Mouse (Mus musculus): Measurements from ENCODE around the gene Gm42417.

The Gm42417 gene

GRCm38 (mm10) chr1:36519626-36520025 lies 19.6 kb downstream of the Gm42417 start:
- DNase-seq (ENCODE audit: low spot score), result no peak

DNA sequence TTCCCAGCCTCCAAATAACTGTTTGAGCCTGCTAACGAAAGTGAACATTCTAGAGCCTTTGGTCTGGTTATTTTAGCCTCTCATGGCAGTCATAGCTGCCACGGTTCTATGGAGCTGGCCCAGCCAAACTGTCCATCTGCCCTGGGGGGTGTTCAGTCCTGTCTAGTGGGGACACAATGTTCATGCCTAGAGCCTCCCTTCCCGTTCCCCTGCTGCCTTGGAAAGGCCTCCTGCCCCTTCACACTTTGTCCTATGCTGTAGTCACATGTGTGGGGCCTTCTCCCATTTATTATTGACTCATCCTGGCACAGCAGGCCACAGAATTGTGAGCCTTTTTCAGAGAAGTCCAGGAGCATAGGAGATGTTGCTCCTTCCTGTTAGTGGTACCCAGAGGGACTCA lies 21.0 kb downstream of the Gm42417 start:
- DNase-seq (ENCODE audit: low spot score), result no peak

DNA sequence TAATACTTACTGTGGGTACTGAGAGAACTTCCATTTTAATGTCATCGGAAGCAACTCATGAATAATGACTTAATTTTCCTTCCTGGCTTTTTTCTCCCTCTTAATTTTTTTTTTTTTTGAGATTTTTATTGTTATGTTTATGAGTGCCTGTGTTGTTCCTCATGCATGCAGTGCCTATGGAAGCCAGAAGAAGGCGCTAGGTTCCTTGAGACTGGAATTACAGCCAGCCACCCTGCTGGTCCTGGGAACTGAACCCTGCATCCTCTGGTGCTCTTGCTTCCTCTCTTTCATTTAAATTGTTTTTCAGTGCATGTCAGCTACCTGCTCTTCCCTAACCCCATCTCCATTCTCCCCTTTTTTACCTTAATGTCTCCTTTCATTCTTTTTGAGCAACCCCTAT lies 25.5 kb downstream of the Gm42417 start:
- DNase-seq (ENCODE audit: low spot score), result no peak

DNA sequence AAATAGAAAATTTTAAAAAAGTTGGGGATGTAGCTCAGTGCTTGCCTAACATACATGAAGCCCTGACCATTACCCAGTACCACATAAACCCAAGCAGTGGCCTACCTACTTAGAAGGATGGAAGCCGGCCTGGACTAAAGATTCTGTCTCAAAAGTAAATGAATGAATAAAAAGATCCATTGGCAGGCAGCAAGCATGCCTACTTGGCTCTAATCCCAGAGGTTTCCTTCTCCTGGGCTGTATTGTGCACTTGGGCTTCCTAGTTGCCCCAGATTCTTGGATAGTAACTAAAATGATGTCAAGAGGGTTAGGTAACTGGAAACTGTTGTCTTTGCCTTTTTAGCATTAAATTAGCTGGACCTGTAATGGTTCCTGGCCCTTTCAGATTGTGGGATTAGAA lies 25.9 kb downstream of the Gm42417 start:
- DNase-seq (ENCODE audit: low spot score), result no peak

- DNase-seq (ENCODE audit: low spot score), result no peak
Measured at GRCm38 (mm10) chr1:36512966-36513280, 26.3 kb downstream of the Gm42417 start.

- peak; percentile 44 for DNase-seq (ENCODE audit: low spot score)
Measured at GRCm38 (mm10) chr1:36512089-36512965, 26.9 kb downstream of the Gm42417 start.

- peak; percentile 98 for DNase-seq (ENCODE audit: low spot score)
Measured at GRCm38 (mm10) chr1:36511289-36512021, 27.8 kb downstream of the Gm42417 start, which contains the start of gene Cnnm3. Cnnm3 (plus strand) TSS chr1:36511867.

- no peak for DNase-seq (ENCODE audit: low spot score)
Measured at GRCm38 (mm10) chr1:36508238-36508637, 31.0 kb downstream of the Gm42417 start.

DNA sequence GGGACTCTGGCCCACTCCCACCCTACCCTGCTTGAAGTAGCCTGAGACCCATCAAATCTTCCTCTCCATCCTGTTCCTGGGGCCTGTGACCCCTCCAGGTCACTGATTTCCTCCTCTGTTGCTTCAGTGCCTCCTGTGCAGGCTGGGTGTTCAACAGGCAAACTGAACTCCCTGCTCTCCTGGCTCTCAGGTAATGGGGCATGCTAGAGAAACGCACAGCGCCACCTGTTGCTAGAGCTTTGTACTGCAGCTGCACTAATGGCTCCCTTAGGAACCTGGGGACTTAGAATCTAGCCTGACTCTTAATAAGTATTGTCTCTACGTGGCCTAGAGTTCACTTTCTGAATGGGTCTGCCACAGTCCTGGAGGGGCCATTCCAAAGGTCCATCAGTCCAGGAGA lies 38.0 kb downstream of the Gm42417 start:
- peak; percentile 64 for DNase-seq (ENCODE audit: low spot score)

DNA sequence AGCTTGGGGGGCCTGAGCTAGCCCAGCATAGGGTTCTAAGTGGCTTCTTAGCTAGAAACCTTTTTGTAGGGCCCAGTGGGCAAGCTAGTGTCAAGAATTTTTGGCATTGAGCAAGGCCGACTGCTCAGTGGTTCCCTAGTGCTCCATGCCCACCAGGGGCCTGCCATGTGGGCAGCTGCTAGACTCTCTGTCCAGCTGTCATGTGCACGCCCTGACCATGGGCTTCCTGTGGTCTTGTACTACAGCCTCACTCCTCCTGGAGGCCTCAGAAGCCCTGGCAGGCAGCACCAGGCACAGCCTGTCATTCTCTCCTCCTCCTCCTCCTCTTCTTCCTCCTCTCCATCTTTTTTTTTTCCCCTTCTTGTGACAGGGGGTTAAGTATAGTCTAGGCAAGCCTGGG lies 41.9 kb downstream of the Gm42417 start:
- DNase-seq (ENCODE audit: low spot score), result no peak

GRCm38 (mm10) chr1:36496719-36497118 lies 42.5 kb downstream of the Gm42417 start:
- no peak for DNase-seq (ENCODE audit: low spot score)

DNA sequence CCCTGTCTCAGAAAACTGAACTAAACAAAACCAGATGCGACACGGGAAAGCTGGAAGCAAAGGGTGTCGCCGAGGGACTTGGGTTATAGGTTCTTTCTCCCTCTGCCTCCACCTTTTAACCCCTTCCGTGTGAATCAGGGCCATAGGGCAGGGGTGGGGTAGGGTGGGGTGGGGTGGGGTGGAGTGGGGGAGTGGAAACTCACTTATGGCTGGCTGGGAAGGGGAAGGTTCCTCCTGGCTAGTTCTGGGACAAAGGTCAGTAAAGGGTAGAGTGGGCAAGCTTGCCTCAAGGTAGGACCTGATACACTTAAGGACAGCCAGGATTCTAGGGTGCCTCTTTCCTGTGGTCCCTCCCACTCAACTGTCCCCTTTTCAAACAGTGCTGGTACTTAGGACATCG lies 45.9 kb downstream of the Gm42417 start:
- DNase-seq (ENCODE audit: low spot score), result no peak

- no peak for DNase-seq (ENCODE audit: low spot score)
Measured at GRCm38 (mm10) chr1:36492416-36493139, 46.7 kb downstream of the Gm42417 start.

GRCm38 (mm10) chr1:36489661-36490060 lies 49.6 kb downstream of the Gm42417 start:
- DNase-seq (ENCODE audit: low spot score), result no peak

- no peak for DNase-seq (ENCODE audit: low spot score)
Measured at GRCm38 (mm10) chr1:36487111-36487510, 52.1 kb downstream of the Gm42417 start.

GRCm38 (mm10) chr1:36485080-36485479 lies 54.1 kb downstream of the Gm42417 start:
- no peak for DNase-seq (ENCODE audit: low spot score)

DNA sequence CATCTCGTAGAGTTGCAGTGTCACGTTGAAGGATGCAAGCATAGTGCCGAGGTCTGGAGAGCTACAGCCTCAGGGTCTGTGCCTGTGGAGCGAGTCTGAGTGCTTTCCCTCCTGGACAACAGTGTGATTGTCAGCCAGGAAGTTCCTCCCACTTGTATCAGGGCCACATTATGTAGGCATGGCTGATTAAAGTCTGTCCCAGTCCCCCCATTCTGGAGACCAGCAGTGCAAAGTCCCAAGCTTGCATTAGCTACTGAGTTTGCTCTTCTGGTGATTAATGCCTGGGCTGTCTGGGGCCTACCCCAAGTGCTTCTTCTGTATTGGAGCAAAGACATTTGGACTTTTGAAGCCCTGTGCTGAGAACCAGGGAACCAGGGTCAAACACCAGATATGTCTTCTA lies 55.4 kb downstream of the Gm42417 start:
- no peak for DNase-seq (ENCODE audit: low spot score)

Measured in T-cell, adult 2 months (primary cell).